Mouse (Mus musculus) liver, embryonic 11.5 days (tissue): ENCODE measurements at regions not wholly inside any gene's neighbourhood (a gene's known extent, or its start where the extent isn't known, plus 50 kb on each side); places are given as distances from the start of the nearest gene placed in this dataset.
"Not testable (repeated sequence)": the region's sequence is repeated elsewhere in the genome, so short reads cannot be mapped to it uniquely, and the experiment has no call there.

Experiments
- ATAC-seq: fragments of 200-750 bp; cut with Nextera tagmentation; replicated peaks from 2 replicates; pipeline ENCODE4 v1.8.0; 2017; ENCODE audit warnings: moderate number of reproducible peaks, mild to moderate bottlenecking, moderate TSS enrichment, moderate library complexity; ENCODE audit not compliant: low FRiP score
- DNase-seq: peaks from one replicate; pipeline ENCODE4 v3.0.0-alpha.2; 2017; ENCODE audit warnings: low spot score
- H3K27ac ChIP-seq: fragments of 300-500 bp; sonication (generic); 2 replicates; pipeline ENCODE4 v1.5.1; 2014; ENCODE audit warnings: mild to moderate bottlenecking, low read depth, low read length, control low read depth
- H3K27me3 ChIP-seq: fragments of 300-500 bp; sonication (generic); replicated peaks from 2 replicates; pipeline ENCODE4 v1.6.1; 2014; ENCODE audit warnings: low read length, mixed read lengths; ENCODE audit not compliant: control insufficient read depth, insufficient read depth
- H3K36me3 ChIP-seq: fragments of 300-500 bp; sonication (generic); 2 replicates; pipeline ENCODE4 v1.6.1; 2014; ENCODE audit warnings: mild to moderate bottlenecking, low read length, moderate library complexity, mixed read lengths; ENCODE audit not compliant: control insufficient read depth, insufficient read depth
- H3K4me1 ChIP-seq: fragments of 300-500 bp; sonication (generic); replicated peaks from 2 replicates; pipeline ENCODE4 v1.6.1; 2014; ENCODE audit warnings: low read length, mixed read lengths; ENCODE audit not compliant: control insufficient read depth, insufficient read depth
- H3K4me2 ChIP-seq: fragments of 300-500 bp; sonication (generic); 2 replicates; pipeline ENCODE4 v1.6.1; 2014; ENCODE audit warnings: mild to moderate bottlenecking, control low read depth, moderate library complexity
- H3K4me3 ChIP-seq: fragments of 300-500 bp; sonication (generic); 2 replicates; pipeline ENCODE4 v1.5.1; 2014; ENCODE audit warnings: low read depth, low read length, control low read depth
- H3K9ac ChIP-seq: fragments of 300-500 bp; sonication (generic); 2 replicates; pipeline ENCODE4 v1.6.1; 2014; ENCODE audit warnings: low read depth, low read length, control low read depth
- H3K9me3 ChIP-seq: fragments of 300-500 bp; sonication (generic); 2 replicates; pipeline ENCODE4 v1.6.1; 2016; ENCODE audit warnings: low read length, inconsistent platforms, mixed read lengths; ENCODE audit not compliant: control insufficient read depth
- WGBS: fragments of 180-500 bp; shearing (Covaris S2); extraction: QIAGEN DNeasy Blood & Tissue Kit; methylation state at CpG from one replicate; pipeline ENCODE4 v1.1.7; 2014; 5-methylcytosine and 5-hydroxymethylcytosine counted together

- Histone ChIP-seq H3K9me3 (no peaks in the 10 kb centered on the region), H3K27me3 (no peaks in the 10 kb centered on the region), H3K4me3 (no peak overlapping the region), H3K27ac (no peak overlapping the region), H3K36me3 (no peaks in the 10 kb centered on the region), H3K4me2 (no peak overlapping the region), H3K9ac (no peak overlapping the region), H3K4me1 (no peaks in the 10 kb centered on the region)
- 64% methylated on average over 11 of the region's 11 CpGs for WGBS
- no peak for ATAC-seq
- DNase-seq: no peak
These were observed 59.9 kb upstream of the Bend4 start for GRCm38 (mm10) chr5:67487965-67488409.

DNA sequence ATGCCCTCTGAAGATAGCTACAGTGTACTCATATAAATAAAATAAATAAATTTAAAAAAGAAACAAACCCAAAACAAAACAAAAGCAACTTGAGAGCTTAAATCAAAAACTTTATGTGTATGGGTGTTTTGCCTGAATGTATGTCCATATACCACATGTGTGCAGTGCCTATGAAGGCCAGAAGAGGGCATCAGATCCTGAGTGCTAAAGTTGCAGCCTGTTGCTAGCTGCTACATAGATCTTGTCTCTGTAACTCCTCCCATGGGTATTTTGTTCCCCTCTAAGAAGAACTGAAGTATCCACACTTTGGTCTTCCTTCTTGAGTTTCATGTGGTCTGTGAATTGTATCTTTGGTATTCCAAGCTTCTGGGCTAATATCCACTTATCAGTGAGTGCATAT is 62.6 kb upstream of the Bend4 start:
- not testable (repeated sequence) for H3K4me1 ChIP-seq, H3K27ac ChIP-seq, DNase-seq, H3K9ac ChIP-seq, H3K4me2 ChIP-seq, ATAC-seq, H3K36me3 ChIP-seq, H3K4me3 ChIP-seq, H3K9me3 ChIP-seq, H3K27me3 ChIP-seq

DNA sequence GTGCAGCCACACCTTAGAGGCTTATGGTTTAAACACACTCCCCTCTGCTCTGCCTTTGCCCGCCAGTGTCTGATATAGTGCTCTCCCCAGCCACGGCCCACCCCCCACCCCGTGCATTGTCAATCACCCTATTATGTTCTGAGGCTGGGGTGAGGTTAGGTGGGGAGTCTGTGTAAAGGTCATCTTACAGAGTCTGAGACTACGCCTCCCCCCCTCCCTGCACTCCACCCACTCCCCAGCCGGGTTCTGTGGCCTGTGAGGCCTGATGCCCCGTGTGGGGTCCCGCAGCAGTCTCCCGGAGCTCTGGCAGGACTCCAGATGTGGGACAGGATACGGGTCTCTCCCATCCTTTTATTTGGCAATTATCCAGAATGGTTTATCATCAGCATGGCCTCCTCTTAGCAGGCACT is 64.8 kb upstream of the Bend4 start:
- ATAC-seq (no peak), DNase-seq (no peak)
- no peaks in the 10 kb centered on the region for H3K27me3 ChIP-seq
- no peaks in the 10 kb centered on the region for H3K36me3 ChIP-seq
- no peaks in the 10 kb centered on the region for H3K4me1 ChIP-seq
- no peaks in the 10 kb centered on the region for H3K9me3 ChIP-seq
- WGBS: 59% methylated on average over 9 of the region's 9 CpGs
- H3K9ac ChIP-seq: no peak overlapping the region
- no peak overlapping the region for H3K27ac ChIP-seq
- no peak overlapping the region for H3K4me2 ChIP-seq
- no peak overlapping the region for H3K4me3 ChIP-seq

GRCm38 (mm10) chr5:67496710-67497109 is 68.6 kb upstream of the Bend4 start:
- H3K27me3 ChIP-seq: no peaks in the 10 kb centered on the region
- no peak overlapping the region for H3K4me3 ChIP-seq
- 81% methylated on average over 7 of the region's 7 CpGs for WGBS
- H3K4me1 ChIP-seq: no peaks in the 10 kb centered on the region
- no peak overlapping the region for H3K4me2 ChIP-seq
- no peak overlapping the region for H3K9ac ChIP-seq
- no peaks in the 10 kb centered on the region for H3K9me3 ChIP-seq
- ATAC-seq: no peak
- DNase-seq: no peak
- no peak overlapping the region for H3K27ac ChIP-seq
- H3K36me3 ChIP-seq: no peaks in the 10 kb centered on the region

DNA sequence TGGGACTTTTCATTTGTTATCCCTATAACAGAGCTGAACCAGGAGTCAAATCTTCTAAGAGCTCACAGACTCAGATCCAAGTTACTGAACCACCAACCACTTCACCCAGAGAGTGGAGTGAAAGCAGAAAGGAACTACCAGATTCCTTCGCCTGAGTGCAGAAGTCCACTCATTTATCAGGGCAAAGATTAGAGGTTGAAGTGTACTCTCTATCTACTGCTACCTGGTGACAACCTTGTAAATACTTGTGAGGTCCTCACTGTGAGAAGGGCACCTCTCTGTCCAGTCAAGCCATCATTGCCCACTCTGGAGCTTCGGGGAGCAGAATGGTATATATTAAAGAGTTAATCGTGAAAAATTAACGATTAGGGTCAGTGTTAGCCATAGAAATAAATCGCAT is 87.4 kb upstream of the Shisa3 start:
- ATAC-seq (no peak), DNase-seq (no peak)
- Histone ChIP-seq H3K9me3 (no peaks in the 10 kb centered on the region; the same call in 1 of the 2 replicates), H3K36me3 (no peaks in the 10 kb centered on the region), H3K4me1 (no peaks in the 10 kb centered on the region), H3K4me2 (no peak overlapping the region), H3K9ac (no peak overlapping the region), H3K27ac (no peak overlapping the region), H3K4me3 (no peak overlapping the region), H3K27me3 (no peaks in the 10 kb centered on the region)
- WGBS: 85% methylated on average over 5 of the region's 5 CpGs

- WGBS: 58% methylated on average over 3 of the region's 3 CpGs
- no peaks in the 10 kb centered on the region for H3K4me1 ChIP-seq
- H3K9ac ChIP-seq: no peak overlapping the region
- no peaks in the 10 kb centered on the region for H3K36me3 ChIP-seq
- no peaks in the 10 kb centered on the region; the same call in 1 of the 2 replicates for H3K9me3 ChIP-seq
- H3K27me3 ChIP-seq: no peaks in the 10 kb centered on the region
- DNase-seq (no peak), ATAC-seq (no peak)
- H3K27ac ChIP-seq: no peak overlapping the region
- no peak overlapping the region for H3K4me2 ChIP-seq
- no peak overlapping the region for H3K4me3 ChIP-seq
These were observed 86.2 kb upstream of the Shisa3 start for GRCm38 (mm10) chr5:67521423-67521912.

DNA sequence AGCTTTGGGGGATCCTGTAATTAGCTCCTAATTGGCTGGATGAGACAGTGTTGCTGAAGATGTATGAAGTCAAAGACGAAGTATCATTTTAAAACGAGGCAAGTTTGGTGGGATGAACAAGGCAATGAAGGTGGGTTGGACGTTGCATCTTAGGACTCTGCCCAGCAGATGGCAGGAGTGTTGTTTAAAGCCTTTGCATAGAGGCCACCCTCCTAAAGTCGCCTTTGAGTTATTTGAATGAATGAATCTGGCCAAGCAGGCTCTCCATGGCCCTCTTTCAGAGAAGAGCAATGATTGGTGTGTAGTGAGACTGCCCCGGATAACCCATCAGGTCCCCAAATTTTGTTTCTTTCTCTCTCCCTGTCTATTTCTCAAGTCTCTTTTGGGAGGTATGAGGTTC is 77.5 kb upstream of the Shisa3 start:
- Histone ChIP-seq H3K36me3 (no peaks in the 10 kb centered on the region), H3K9me3 (no peaks in the 10 kb centered on the region), H3K4me1 (no peaks in the 10 kb centered on the region), H3K27ac (no peak overlapping the region), H3K4me2 (no peak overlapping the region), H3K27me3 (no peaks in the 10 kb centered on the region), H3K9ac (no peak overlapping the region), H3K4me3 (no peak overlapping the region)
- ATAC-seq (no peak), DNase-seq (no peak)
- 57% methylated on average over 5 of the region's 5 CpGs for WGBS

- H3K4me3 ChIP-seq: no peak overlapping the region
- H3K9ac ChIP-seq: no peak overlapping the region
- no peaks in the 10 kb centered on the region for H3K9me3 ChIP-seq
- no peaks in the 10 kb centered on the region for H3K4me1 ChIP-seq
- no peak overlapping the region for H3K27ac ChIP-seq
- ATAC-seq (no peak), DNase-seq (no peak)
- 34% methylated on average over 8 of the region's 8 CpGs for WGBS
- no peaks in the 10 kb centered on the region for H3K36me3 ChIP-seq
- H3K27me3 ChIP-seq: no peaks in the 10 kb centered on the region
- H3K4me2 ChIP-seq: no peak overlapping the region
These were observed 76.7 kb upstream of the Shisa3 start for GRCm38 (mm10) chr5:67530957-67531356.

DNA sequence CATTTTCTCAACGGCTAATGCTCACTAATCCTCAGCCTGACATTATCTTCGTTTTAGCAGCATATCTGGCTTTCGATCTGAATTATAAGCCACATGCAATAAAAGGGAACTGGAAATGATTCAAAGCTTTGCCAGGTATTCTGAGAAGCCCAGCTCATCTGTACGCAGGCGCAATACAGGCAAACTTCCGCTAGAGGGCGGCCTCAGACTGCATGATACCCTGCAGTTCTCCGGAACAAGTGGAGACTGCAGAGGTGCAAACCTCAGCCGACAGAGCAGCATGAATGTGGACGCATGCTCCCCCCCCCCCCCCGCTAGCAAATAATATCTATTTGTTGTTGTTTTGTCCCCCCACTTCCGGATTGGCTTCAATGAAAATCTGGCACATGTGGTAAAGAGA is 75.3 kb upstream of the Shisa3 start:
- Histone ChIP-seq H3K4me1 (no peaks in the 10 kb centered on the region), H3K4me2 (peak overlapping the region; percentile 45), H3K27me3 (no peaks in the 10 kb centered on the region), H3K4me3 (no peak overlapping the region), H3K9me3 (no peaks in the 10 kb centered on the region), H3K27ac (no peak overlapping the region), H3K36me3 (no peaks in the 10 kb centered on the region), H3K9ac (no peak overlapping the region)
- WGBS: 2% methylated on average over 12 of the region's 12 CpGs
- peak; percentile 58 for ATAC-seq
- peak; percentile 78 for DNase-seq
